Mouse (Mus musculus): ENCODE measurements at regions not wholly inside any gene's neighbourhood (a gene's known extent, or its start where the extent isn't known, plus 50 kb on each side); places are given as distances from the start of the nearest gene placed in this dataset.

DNA sequence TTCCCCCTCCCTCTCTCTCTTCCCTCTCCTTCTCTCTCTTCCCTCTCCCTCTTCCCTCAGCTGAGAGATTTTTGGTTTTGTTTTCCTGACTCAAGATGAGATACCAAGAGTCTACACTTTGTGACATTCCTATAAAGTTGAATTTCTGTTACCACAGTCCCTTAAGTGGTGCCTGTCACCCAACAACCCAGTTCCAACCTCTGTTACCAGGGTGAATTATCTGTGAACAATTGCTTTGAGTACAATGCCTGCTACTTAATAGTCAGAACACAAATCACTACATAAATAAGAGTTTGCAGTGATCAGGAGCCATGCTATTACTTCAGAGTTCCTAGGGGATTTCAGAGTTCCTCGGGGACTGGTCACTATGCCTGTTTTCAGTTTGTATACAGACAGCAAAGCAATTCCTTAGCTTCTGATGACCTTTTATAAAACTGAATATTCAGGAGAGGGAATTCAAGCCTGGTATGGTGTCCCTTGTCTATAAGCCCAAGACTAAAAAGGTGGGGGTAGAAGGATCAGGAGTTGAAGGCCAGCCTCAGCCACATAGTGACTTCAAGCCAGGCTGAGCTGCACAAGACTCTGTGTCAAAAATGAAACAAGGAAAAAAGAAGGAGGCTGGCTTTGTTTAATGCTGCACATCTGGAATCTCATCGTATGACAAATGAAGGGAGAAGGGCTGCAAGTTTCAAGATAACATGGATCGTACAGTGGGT is 99.2 kb upstream of the F13a1 start:
- DNase-seq (ENCODE audit: low spot score) = no peak

DNA sequence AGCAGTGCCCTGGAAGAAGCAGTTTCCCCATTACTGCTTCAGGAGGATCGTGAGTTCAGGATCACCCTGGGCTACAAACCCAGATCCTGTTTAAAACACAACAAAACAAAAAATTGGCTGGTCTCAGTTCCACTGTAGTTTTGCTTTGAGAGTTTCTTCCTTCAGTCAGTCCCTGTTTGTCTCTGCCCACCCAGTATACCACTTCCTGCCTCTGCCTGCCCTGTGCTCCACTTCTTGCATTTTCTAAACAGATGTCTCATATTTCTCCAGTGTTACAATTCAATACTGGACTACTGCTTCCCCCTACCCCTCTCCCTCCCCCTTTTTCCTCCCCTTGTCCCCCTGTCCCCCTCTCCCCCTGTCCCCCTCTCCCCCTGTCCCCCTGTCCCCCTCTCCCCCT is 98.6 kb upstream of the F13a1 start:
- DNase-seq (ENCODE audit: low spot score) = no peak

DNA sequence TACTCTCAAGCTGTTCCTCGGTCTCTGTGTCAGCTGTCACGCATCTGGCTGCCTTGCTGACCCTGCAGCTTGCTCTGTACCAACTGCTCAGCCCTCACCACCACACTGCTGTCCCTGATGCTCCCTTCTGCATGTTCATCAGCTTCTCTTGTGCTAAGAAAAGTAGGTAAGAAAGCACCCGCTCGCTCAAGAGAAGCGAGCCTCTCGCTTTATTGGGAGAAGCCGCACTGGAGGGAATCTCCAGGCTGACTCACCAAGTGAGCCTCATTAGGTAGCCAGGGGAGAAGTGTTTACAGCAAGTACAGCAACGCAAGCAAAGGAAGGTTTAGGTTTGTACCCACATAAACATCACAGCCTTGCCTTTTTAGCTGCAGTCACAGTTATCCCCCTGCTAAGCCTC is 97.7 kb upstream of the F13a1 start:
- no peak for DNase-seq (ENCODE audit: low spot score)

- DNase-seq (ENCODE audit: low spot score) = no peak
Observed at GRCm38 (mm10) chr13:37142812-37143211, 92.8 kb upstream of the F13a1 start.

GRCm38 (mm10) chr13:37135115-37135514 is 85.1 kb upstream of the F13a1 start:
- no peak for DNase-seq (ENCODE audit: low spot score)

DNA sequence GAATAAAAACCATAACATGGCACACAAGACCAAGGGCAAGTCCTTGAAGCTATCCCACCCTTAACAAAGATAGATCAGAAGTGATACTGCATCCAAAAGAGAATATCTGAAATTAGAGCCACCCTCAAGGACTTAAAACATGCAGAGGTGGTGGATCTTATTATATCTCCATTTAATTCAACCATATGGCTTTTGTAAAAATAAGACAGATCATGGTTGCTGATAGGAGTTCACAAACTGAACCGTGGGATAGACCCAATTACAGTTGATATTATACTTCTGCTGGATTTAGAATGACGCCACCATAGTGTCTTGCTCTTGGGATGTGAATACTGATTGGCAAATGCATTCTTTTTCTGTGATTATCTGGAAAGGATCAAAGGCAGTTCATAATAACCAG is 84.5 kb upstream of the F13a1 start:
- no peak for DNase-seq (ENCODE audit: low spot score)

DNA sequence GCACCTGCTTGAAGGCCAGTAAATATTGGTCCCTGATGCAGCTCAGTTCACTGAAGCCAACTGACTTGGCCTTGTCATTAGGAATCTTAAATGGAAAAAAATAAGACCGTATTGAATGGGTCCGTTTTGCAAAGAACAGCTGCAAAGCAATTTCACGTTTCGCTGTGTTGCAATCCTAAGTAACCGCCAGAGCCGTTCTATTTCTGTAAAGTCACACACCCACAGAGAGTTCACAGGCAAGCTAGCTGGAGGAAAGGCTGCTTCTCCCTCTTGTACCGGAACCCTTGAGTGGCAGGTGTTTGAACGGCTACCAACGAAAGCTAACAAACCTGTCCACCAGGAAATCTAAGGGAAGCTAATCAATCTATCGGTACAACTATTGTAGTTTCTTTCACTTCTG is 80.6 kb upstream of the F13a1 start:
- peak; percentile 11 for DNase-seq (ENCODE audit: low spot score)

DNA sequence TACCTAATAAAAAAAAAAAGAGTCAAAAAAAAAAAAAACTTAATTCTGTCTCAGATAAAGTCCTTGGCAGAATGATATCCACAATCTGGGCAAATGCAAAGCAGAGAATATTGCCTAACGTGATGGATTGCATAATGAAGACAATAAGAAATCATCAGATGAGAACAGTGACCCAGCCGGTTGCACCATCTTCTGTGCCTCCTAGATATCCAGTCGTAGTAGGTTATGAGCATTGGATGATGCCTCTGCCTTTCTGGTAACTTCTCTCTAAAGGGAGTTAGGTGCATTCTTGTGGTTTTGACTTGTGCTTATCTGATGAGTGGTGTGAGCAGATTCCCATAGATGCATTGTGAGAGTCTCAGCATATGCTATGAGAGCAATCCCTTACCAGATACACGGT is 71.6 kb upstream of the F13a1 start:
- no peak for DNase-seq (ENCODE audit: low spot score)

DNA sequence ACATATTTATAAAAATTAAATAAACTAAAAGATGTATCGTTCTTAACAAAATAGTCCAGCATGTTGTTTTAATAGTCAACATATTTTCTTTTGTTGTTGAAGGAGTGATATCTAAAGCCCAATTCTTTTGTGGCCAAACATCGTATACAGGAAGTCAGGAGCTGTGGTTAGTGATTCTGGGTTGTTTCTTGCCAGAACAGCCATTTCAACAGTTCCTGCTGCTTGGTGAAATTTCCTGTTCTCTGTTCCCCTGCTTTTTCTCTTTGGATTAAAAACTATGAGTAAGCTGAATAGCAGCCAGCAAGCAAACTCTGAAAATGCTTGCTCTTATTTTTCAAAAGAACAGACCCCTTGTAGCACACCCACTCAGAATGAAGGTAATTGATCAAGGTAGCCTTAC is 70.2 kb upstream of the F13a1 start:
- DNase-seq (ENCODE audit: low spot score) = no peak

- DNase-seq (ENCODE audit: low spot score) = no peak
Observed at GRCm38 (mm10) chr13:37114324-37114723, 64.3 kb upstream of the F13a1 start.

DNA sequence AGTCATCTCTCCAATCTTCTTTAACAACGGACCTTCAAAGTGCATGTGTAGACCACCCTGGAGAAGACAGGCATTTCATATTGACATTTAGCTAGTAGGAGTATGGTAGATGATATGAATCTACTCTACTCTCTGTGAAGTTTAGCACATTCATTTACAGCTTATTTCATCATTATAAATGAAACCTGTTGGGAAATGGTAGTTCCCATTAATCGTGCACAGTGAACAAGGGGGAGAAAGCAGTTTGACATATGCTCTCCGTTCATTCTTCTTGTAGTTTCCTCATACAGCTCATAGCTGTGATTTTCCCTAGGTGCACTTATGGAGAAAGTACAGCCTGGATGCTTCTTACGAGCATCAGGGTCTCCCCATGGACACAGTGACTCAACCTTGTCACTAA is 61.7 kb upstream of the F13a1 start:
- DNase-seq (ENCODE audit: low spot score) = no peak

DNA sequence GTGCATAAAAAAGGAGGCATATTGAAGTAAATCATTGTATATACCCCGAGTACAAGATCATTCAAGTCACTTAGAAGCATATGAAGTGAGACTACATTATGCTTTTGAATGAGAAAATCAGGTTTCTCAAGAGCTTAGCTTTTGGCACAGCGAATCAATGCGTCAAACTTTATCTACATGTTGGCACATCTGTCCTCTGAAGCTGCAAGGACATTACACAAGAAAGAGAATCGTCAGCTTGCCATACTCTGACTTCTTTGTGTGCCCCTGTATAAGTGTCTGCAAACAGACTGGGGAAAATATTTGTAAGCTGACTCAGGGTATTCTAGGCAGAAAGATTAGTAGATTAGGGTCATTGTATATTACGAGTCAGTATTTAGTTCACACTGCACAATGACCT is 57.7 kb upstream of the F13a1 start:
- no peak for DNase-seq (ENCODE audit: low spot score)

DNA sequence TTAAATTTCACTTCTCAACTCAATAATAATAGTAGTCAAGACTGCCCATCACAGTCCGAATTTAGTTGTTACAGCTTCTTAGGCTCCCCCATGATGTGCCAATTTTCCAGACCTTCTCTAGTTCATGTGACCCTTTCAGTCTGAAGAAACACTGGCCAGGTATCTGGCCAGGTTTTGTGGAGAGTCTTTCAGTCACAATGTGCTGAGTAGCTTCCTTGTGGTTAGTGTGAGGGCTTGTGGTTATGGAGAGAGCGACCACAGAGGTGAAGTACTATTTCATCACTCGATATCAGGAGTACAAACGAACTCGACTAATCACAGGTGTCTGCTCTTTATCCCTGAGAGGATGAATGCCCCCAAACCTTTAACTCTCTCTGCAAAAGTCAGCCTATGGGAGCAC is 56.0 kb upstream of the F13a1 start:
- no peak for DNase-seq (ENCODE audit: low spot score)

DNA sequence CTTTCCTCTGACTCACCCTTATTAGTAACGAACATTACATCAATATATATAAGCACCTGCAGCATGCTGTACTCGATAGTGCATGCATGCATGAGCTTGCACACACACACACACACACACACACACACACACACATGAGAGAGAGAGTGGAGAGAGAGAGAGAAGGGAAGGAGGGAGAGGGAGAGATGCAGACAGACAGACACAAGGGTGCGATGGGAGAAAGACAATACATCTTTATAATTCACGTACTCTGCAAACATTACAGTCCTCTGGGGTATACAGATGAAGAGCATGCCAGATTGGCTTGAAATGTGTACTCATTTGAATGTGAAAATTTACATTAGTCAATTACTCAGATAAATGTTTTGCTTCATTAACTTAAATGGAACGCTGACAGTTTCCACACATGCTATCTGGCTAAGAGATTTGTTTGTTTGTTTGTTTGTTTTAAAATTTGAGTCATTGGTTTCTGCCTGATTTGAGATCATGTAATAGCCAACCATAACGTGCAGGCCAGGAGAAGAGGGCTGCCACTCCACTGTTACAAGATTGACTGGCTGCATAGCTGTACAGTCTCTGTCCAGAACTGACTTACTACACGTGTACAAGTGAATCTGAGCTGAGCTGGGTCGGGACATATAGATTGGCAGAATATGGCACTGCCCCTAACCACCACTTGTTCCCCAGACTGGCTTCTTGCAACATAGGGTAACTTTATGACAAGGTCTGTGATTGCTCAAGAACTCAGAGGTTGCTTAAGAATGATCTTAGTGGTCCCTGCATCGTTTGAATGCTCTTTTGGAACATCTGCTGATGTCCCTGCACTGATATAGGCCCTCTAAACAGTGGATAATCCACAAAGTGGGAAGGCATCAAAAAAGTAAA is 54.6 kb upstream of the F13a1 start:
- DNase-seq (ENCODE audit: low spot score) = no peak

- DNase-seq (ENCODE audit: low spot score) = no peak
Observed at GRCm38 (mm10) chr13:37103741-37104296, 53.8 kb upstream of the F13a1 start.

- DNase-seq (ENCODE audit: low spot score) = no peak
Observed at GRCm38 (mm10) chr13:37101755-37102154, 51.7 kb upstream of the F13a1 start.

Measured in urinary bladder, postnatal 14 days (tissue).